Mouse (Mus musculus) megakaryocyte, embryonic 14.5 days (primary cell): ENCODE measurements at regions not wholly inside any gene's neighbourhood (a gene's known extent, or its start where the extent isn't known, plus 50 kb on each side); places are given as distances from the start of the nearest gene placed in this dataset.

Experiments used
- FLI1 ChIP-seq: IDR thresholded peaks from 2 replicates; pipeline ENCODE4 v1.6.1; 2012; ENCODE audit warnings: low read length, inconsistent platforms, mixed read lengths
- GATA1 ChIP-seq: IDR thresholded peaks from 3 replicates; pipeline ENCODE4 v1.6.1; 2012; ENCODE audit warnings: mixed read lengths, low read length, inconsistent platforms, borderline replicate concordance

GRCm38 (mm10) chr14:120754011-120754410, 157.0 kb upstream of the Ipo5 start:
- TF ChIP-seq GATA1 = no peak
- TF ChIP-seq FLI1 = no peak
